Mouse (Mus musculus) brain, embryonic 14.5 days (tissue): Measurements from ENCODE around the gene Anapc2.

ENCODE experiments used
- CTCF ChIP-seq: fragments of 200-500 bp; IDR thresholded peaks from 2 replicates; pipeline ENCODE4 v1.5.1; 2012; ENCODE audit warnings: inconsistent platforms, mild to moderate bottlenecking, moderate library complexity, borderline replicate concordance; ENCODE audit not compliant: insufficient read depth, insufficient read length; ENCODE audit errors: extremely low read depth
- POLR2A ChIP-seq: fragments of 200-500 bp; IDR thresholded peaks from 2 replicates; pipeline ENCODE4 v1.6.1; 2012; ENCODE audit warnings: mild to moderate bottlenecking, inconsistent platforms, borderline replicate concordance; ENCODE audit not compliant: poor library complexity, insufficient read depth, insufficient read length, severe bottlenecking; ENCODE audit errors: extremely low read depth

GRCm38 (mm10) chr2:25239766-25240165, 32.5 kb upstream of the Anapc2 start:
- TF ChIP-seq POLR2A (no peak), CTCF (no peak)
